Mouse (Mus musculus) megakaryocyte, embryonic 14.5 days (primary cell): Measurements from ENCODE around the gene Cdip1.

Experiments used
- FLI1 ChIP-seq: IDR thresholded peaks from 2 replicates; pipeline ENCODE4 v1.6.1; 2012; ENCODE audit warnings: low read length, inconsistent platforms, mixed read lengths
- GATA1 ChIP-seq: IDR thresholded peaks from 3 replicates; pipeline ENCODE4 v1.6.1; 2012; ENCODE audit warnings: mixed read lengths, low read length, inconsistent platforms, borderline replicate concordance

DNA sequence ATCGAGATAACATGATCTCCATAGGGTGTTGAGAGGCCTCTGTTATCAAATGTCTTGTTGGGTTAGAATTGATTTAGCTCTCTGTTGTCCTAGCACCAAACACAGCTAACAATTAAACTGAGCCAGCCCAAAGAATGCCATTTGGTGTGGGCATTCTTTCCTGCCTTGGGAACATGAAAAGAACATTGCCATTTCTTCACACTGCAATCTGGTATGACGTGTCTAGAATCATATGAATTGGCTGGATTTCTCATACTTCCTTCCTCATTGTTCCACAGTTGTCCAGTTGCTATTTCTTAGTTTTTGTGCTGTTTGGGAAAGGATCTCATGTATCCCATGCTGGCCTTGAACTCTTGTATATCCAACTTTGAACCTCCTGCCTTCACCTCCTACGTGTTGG, 36.0 kb downstream of the Cdip1 start:
- TF ChIP-seq GATA1 (no peak), FLI1 (no peak)
